Mouse (Mus musculus) v-Abl transformed pro-B cells (cell line): Measurements from ENCODE around the gene Abcc3.

Experiments used
- in situ Hi-C, 2 experiments: fragments of 400-800 bp; cut with MboI; formaldehyde crosslinking; loops; one replicate each; pipeline ENCODE4 v1.15.1; 2025; ENCODE audit not compliant: unreplicated experiment in 2 of 2

Gene Abcc3

GRCm38 (mm10) chr11:94363690-94364089 is 29.1 kb downstream of the Abcc3 start:
- in situ Hi-C loops, result no loop called here

- in situ Hi-C loops, result no loop called here
Observed at GRCm38 (mm10) chr11:94362101-94362500, 30.7 kb downstream of the Abcc3 start.

- in situ Hi-C loops, result no loop called here
Observed at GRCm38 (mm10) chr11:94361166-94361870, 31.5 kb downstream of the Abcc3 start.

- in situ Hi-C loops, result no loop called here
Observed at GRCm38 (mm10) chr11:94359168-94359567, 33.6 kb downstream of the Abcc3 start.

DNA sequence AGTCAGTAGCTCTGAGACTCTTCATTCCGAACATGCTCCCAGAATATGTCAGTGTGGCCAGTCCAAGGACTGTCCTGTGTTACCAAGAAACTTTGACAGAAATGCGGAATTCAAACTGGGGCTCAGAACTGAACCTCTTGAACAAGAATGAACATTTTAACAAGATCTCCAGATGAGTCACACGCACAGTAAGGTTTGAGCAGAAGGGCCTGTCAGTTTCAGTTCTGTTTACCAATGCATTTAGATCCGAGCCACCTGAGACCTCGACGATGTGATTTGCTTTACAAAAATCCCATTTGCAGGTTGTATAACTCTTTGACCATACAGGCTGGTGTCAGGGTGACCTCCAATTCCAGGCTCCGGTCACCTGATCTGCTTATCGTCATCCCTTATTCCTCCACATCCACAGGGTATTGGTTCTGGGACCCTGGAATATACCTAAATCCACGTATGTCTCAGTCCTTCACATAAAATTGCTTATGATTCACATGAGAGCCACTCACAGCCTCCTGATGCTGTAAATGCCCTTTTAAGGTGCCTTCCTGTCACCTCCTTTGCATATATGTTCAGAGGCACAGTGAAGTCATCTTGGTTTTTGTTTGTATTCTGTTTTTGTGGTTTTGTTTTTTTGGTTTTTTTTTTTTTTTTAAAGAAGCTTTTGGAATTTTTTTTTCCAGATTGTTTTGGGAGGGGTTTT is 37.1 kb downstream of the Abcc3 start:
- in situ Hi-C loops, result no loop called here

GRCm38 (mm10) chr11:94351094-94351493 is 41.7 kb downstream of the Abcc3 start:
- in situ Hi-C loops, result no loop called here

GRCm38 (mm10) chr11:94350337-94350736 is 42.5 kb downstream of the Abcc3 start:
- in situ Hi-C loops, result no loop called here

DNA sequence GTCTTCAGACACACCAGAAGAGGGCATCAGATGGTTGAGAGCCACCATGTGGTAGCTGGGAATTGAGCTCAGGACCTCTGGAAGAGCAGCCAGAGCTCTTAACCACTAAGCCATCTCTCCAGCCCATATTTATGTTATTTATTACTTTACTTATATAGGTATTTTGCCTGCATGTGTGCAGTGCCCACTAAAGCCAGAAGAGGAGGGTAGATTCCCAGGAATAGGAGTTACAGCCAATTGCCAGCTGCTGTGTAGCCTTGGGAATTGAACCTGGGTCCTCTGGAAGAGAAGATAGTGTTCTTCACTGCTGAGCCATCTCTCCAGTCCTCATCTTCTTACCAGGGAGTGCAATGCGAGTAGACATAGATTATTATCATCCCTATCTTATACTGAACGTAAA is 43.0 kb downstream of the Abcc3 start:
- in situ Hi-C loops, result no loop called here

- in situ Hi-C loops, result no loop called here
Observed at GRCm38 (mm10) chr11:94347063-94347575, 45.7 kb downstream of the Abcc3 start.

GRCm38 (mm10) chr11:94346611-94347010 is 46.2 kb downstream of the Abcc3 start:
- in situ Hi-C loops, result no loop called here

DNA sequence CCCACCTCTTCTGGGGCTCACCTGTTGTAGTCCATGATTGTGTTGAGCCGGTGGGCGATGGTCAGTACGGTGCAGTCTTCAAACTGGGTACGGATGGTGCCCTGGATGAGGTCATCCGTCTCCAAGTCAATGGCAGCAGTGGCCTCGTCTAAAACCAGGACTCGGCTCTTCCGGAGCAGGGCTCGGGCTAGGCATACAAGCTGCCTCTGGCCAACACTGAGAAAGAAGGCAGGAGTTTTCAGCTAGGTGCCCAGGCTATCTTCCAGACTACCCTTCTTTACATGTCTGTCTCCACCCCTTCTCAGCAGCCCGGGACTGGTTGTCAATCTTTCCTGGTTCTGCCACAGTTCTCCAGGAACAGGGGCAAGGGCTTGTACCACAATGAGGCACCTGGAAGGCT is 46.9 kb downstream of the Abcc3 start:
- in situ Hi-C loops, result no loop called here

DNA sequence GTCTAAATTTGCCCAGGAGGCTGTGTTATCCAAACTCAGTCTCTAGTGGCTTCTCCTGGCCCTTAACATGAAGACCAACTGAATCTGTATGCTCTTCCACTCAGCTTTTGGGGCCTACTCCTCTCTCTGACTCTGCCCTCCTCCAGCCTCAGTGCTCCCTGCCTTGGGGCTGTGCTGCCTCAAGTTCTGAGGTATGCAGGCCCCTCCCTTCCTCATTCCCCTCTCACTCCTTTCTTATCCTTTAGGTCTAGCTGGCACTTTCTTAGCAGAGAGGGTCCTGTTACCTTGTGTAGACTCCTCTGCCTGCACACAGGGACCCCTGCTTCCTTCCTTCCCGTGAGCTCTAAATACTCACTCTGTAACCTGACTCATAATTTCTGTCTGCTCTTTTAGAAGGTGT is 48.3 kb downstream of the Abcc3 start:
- in situ Hi-C loops, result no loop called here

GRCm38 (mm10) chr11:94343955-94344358 is 48.8 kb downstream of the Abcc3 start:
- in situ Hi-C loops, result no loop called here

DNA sequence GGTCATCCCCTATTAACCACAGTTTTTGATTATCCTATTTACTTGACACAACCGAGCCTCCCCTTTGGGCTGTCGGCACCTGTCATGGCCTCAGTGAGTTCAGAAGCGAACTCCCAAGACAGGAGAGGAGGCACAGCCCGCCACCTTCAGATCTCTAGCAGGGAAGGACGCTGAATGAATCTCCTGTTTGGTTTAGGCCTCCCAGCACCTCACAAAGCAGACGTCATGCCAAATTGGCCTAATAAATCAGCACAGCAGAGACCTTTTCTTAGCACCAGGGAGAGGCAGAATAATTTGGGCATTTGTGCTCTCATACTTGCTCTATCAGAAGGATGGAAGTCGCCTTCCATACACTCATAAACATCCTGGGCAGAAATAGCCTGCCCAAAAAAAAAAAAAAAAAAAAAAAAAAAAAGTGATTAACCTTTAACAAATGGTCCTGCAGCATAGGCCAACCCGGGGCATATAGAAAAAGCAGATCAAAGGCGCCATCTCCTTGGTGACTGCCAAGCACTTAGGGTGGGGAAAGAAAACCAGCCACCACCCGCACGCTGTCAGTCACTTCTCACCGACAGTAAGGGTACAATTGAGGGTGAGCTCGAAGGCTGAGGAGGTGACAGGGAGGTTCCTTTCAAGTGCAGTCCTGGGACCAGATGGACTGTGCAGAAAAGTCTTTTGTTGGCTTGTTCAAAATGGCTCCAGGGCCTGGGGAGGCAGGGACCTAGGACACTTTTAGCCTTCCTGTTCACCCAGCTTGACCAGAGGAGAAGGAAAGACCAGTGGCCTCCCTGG is 50.5 kb downstream of the Abcc3 start:
- in situ Hi-C loops, result no loop called here

- in situ Hi-C loops, result no loop called here
Observed at GRCm38 (mm10) chr11:94340948-94341933, 51.6 kb downstream of the Abcc3 start.

- in situ Hi-C loops, result loop anchor here (5.0 to 10.0 kb wide), 3 partner anchors 67 to 145 kb away; partner anchors contain the start of gene Spata20 (in 1 of the 2)
Observed at GRCm38 (mm10) chr11:94339732-94340585, 52.8 kb downstream of the Abcc3 start.

- in situ Hi-C loops, result loop anchor here (5.0 to 10.0 kb wide), 3 partner anchors 69 to 146 kb away; partner anchors contain the start of gene Spata20 (in 1 of the 2)
Observed at GRCm38 (mm10) chr11:94338347-94338746, 54.5 kb downstream of the Abcc3 start.

DNA sequence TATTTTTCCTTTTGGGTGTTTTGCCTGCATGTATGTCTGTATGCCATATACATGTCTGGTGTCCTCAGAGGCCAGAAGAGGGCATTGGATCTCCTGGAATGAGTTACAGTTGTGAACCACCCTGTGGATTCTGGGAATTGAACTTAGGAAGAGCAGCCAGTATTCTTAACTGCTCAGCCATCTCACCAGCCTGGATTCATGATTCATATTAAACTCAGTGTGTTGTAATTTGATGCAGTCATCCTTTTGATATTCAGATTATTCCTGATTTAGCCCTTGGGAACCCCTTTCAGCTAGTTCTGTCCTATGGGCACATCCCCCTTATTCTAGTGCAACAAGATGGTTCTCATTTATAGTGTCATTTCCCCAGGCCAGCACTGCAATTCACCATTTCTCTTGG is 56.2 kb downstream of the Abcc3 start:
- in situ Hi-C loops, result loop anchor here (5.0 to 10.0 kb wide), 3 partner anchors 71 to 148 kb away; partner anchors contain the start of gene Spata20 (in 1 of the 2)
